Mouse (Mus musculus): ENCODE results near the gene Nudt3.

Nudt3 gene

DNA sequence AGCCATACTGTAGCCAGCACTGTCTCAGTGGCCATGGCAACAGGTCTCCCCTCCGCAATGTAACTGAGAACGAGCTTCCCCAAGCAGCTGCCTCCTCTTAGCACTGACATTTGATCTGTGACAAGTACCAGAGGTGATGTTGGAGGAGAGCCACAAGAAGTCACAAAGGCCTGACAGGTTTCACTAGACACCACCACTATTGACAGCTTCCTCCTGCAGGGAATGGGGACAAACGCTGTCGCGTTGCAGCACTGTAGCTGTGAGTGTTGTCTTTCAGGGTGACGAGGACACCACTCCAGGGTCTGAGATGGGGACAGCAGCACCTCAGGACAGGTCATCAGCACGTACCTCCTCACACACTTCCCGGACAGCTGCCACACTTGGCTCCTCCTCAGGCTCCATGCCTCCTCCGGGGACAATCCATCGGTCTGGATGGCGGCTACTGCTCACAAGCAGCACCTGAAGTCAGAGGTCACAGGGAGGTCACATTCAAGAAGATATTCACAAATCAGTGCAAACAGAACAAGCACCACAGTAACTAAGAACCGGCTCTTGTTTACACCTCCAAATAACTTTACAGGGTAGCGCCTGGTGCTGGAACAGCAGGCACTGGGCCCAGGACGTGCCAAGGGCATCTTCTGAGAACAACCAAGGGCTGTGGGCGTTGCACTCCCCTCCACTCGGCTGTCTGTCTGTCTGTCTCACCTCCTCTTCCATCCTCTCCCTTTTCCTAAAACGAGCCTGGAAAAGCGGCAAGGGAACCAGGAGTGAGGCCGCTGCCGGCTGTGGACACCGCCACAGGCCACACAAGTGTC, 26.7 kb downstream of the Nudt3 start:
- DNase-seq (ENCODE audit: low spot score) = no peak

DNA sequence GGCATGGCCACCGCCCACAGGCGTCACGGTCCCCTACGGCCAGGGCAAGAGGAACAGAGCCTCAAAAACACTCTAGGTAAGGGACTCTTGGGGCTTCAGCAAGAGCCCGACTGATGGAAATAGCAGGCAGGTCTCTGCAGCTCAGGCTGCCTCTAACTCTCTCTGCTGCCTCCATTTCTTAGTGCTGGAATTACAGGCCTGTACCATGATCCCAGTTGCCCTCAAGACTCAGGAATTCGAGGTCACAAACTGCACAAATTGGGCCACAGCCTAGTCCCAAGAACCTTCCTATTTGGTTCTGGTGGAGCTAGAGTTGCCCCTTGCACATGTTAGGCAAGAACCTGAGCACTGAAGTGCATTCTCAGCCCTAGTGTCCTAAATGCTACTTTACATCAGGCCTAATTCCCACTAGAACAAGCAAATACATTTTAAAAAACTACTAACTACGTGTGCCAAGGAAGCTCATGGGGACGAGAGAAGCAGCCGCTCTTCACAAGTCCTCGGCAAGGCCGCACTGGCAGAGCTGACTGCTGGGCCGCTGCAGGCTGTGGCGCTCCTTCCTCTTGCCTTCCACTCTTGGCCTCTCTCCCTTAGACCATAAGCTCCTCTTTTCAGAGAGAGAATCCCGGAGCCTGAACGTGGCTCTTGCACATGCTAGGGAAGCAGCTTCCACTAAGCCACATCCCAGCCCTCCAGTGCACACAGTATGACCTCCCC, 27.5 kb downstream of the Nudt3 start:
- no peak for DNase-seq (ENCODE audit: low spot score)

DNA sequence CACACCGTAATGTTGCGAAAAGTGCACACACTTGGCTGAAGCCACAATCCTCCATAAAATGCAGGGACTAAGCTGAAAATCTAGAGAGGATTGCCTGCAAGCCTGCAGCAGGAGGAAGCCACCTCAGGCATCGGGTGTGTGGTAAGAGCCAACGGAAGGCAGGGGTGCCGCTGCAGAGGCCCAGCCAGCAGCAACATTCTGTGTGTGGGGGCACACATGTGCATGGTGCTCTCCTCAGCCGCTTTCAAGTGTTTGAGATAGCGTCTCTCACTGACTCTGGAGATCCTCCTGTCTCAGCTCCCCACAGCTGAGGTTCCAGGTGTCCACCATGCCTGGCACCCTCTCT, 30.8 kb downstream of the Nudt3 start:
- DNase-seq (ENCODE audit: low spot score) = no peak

DNA sequence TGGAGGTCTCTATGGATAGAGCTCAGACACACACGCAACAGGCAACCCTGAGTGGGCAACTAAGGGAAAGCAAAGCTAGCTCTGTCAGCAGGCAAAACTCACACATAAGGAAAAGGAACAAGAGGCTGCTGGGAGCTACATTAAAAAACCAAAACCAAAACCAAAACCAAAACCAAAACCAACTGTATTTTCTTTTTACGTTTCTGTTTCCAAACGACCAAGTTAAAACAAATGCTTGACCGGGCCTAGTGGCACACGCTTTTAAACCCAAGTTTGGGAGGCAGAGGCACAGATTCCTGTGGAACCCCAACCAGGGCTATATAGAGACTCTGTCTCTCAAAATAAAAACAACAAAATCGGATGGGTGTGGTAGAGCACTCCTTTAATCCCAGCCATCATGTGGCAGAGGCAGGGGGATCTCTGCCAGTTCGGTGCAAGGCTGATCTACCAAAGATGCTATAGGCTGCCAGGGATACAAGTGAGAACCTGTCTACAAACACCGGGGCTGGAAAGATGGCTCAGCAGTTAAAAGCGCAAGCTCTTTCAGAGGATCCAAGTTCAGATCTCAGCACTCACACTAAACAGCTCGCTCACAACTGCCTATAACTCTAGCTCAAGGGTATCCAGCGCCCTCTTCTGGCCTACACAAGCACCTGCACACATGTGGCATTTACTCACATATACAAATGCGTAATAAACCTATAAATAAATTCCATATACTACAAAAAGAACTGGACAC, 31.3 kb downstream of the Nudt3 start:
- DNase-seq (ENCODE audit: low spot score) = peak; percentile 38

DNA sequence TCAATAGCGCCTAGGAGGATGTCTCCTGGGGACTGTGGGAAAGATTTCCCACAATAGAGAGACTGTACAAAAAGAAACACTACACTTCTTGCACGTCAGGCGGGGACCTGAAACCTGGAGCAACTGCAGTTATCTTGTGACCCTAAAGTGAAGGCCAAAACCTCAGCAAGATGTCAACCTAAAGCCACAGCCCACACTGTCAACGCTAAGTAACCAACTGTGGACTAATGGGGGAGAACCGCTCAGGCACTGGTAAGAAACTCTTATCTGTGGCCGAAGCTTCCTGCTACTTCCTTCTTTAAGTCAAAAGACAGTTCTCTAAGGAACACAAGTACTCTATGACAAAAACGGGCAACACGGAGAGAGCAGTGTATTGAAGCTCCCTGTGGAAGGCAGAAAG, 35.1 kb downstream of the Nudt3 start:
- no peak for DNase-seq (ENCODE audit: low spot score)

DNA sequence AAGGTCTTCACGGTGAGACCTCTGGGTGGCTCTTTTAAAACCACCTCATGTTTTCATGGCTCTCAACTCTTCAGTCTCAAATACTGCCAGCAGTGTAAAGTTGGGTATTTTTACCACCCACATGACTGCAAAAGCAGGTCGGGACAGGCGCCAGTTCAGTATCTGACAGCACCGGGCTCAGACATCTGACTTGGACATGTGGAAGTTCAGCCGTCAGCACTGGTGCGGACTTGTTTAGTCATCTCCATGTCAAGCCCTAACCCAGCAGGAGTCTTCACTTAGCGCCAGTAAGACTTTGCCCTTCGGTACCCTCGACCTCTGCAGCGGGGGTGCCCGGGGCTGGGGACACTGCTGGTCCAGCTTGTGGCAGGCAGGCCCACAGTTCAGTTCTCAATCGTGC, 36.0 kb downstream of the Nudt3 start:
- DNase-seq (ENCODE audit: low spot score) = no peak

DNA sequence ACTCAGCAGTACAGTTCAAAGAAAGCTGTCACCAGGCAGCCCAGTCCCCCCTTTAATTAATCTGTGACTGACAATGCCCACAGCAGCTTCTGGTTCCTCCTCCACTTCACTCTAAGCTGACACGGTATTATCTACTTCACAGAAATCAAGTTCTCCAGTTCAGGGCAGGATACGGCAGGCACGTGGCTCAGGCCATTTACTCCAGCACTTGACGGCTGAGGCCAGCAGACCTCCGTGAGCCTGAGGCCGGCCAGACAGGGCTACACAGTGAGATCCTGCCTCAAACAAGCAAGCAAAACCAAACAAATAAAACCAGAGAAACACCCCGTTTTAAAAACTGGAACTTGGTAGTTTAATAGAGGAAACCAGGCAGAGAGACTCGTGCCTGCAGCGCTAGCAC, 36.6 kb downstream of the Nudt3 start:
- no peak for DNase-seq (ENCODE audit: low spot score)

DNA sequence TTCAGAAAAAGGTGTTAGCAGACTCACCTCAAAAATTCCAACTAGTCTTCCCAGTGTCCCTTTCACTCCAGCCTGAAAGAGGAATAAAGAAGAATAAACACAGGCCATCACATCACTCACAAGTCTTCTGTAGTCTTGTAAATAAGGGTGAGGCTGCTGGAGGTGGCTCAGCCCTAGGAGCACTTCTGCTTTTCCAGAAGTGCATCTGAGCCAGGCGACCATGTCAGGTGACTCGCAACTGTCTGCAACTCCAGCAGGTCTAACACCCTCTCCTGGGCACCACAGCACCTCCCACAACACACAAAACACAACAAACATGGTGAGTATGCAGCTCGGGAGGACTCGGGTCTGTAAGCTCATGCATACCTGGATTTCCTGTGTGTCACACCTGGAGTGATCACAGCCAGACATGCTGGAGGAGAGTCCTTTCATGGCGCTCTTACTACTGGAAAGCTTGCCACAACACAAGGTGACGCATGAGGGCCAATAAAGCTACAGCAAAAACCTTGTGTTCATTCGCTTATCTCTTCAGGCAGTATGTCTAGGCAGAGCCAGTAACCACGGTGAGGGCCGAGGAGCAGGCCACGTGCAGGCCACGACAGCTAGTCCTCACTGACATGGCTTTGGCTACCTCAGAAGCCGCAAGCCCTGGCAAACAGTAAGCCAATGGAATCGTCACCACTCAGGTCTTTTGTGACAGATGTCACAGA, 40.0 kb downstream of the Nudt3 start:
- no peak for DNase-seq (ENCODE audit: low spot score)

DNA sequence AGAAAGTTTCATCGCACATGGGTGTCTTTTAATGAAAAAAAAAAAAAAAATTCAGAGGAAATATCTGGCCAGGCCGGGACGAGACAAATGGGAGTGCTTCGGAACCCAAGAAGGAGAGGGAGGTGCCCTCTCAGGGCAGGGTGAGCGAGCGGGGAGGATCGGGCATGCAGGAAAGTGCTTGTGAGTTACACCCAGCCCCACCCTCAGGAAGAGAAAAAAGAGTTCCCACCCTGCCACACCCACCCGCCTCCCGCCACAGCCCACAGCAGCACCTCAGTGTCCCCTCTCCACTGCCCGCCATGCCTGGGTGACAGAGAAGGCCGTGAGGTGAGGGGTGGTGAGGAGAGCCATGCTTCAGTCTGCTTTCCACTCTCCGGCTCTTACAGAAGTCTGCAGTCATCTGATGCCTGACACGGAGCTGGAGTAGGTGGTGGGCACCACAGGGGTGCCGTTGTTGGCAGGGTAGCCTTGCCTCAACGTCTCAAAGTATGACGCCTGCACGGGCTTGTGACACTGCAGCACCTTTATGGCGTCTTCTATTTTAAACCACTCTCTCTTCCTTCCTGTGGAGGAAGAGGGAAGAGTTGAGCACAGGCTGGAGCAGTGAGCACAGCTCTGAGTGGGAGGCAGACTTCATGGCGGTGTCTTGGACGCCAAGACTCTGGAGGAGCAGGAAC, 42.8 kb downstream of the Nudt3 start:
- DNase-seq (ENCODE audit: low spot score) = no peak

DNA sequence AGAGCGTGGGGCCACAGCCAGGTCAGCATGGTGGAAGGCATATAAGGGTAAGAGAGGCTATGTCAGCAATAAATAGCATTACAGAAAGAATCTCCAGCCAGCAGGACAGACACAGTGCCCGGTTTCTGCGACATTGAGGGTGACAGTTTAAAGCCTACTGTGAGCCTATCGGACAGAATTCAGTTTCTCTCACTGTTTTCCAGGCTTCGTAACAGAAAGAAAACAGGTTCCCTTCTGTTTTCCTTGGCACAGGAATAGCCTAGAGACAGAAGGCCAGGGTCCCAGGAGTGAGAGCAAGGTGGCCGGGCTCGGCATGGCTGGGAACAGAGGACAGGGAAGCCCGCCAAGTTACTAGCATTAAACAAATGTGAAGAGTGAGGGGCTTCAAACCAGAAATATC, 43.5 kb downstream of the Nudt3 start:
- no peak for DNase-seq (ENCODE audit: low spot score)

DNA sequence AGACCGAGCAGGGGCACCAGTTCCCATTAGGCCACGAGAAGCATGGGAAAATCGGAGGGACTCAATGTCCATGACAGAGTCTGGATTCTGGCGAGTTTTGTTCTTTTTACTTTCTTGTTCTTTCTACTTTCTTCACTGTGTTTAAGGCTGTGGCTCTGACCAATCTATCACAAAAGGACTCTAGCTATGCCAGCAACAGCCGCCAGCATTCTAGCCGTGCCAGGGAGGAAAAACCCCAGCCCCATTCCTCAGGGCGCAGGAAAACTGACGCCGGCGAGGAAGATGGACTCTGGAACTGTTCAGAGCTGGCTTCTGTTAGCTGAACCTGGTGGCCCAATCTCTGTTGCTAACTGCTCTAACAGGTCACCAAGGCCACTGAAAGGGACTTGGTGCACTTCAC, 44.8 kb downstream of the Nudt3 start:
- no peak for DNase-seq (ENCODE audit: low spot score)

DNA sequence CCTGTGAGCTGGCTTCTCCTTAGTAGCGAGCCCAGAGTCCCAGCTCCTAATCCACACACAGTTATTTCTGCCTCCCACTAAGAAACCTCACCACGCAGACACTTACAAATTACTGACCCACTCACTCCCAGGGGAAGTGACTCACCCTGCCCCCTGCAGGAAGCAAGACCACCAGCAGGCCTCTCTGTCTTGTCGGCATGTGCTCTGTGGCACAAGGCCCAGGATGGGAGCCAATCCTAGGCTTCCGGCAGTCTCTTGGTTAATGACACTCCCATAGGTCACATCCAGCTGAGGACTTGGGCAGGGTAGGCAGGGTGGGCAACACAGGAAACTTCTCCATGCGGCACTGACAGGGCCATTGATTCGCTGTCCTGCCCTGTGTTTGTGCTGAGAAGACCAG, 45.8 kb downstream of the Nudt3 start:
- no peak for DNase-seq (ENCODE audit: low spot score)

DNA sequence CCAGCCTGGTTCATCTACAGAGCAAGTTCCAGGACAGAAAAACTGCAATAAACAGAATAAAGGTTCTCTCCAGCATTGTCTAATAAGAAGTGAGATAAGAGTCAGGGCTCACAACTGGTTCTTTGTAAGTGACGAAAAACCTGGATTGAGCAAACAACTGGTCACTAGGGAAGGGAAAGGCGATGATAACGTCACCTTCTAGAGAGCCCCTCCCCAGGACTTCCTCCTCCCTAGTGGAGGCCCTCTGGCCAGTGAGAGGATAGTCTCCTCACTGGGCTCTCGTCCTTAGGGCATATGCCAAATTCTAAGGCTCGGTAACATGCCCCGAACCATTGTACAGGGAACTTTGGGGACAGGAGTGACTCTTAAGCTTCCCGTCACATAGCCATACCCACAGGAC, 47.2 kb downstream of the Nudt3 start:
- DNase-seq (ENCODE audit: low spot score) = no peak

DNA sequence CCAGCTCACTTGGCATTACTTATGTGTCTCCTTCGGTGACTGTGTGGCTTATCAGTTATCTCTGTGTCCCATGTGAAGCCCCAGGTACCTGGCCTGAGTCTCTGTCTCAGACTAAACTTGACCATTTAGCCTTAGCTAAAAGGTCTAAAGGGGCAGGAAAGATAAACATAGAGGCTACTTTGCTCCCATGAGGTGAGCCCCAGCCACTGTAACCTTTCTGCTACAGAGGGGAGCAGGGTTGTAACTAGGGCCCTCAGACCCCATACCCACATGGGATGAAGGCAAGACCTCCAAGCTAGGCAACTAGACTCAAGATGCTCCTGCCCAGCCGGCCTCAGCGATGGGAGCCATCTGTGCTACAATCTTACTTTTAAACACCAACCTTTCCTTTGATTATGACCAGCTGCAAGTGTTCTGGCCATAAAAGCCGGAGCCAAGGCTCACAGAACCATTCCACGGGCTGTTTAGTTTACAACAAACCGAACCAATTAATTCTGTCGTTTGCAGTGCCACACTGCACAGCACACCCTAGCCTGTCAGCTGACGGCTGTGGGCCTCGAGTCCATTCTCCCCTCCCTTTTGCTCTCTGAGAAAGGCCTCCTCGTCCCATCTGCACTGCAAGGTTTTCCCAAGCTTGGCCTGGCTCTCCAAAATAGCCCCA, 48.0 kb downstream of the Nudt3 start:
- DNase-seq (ENCODE audit: low spot score) = no peak

DNA sequence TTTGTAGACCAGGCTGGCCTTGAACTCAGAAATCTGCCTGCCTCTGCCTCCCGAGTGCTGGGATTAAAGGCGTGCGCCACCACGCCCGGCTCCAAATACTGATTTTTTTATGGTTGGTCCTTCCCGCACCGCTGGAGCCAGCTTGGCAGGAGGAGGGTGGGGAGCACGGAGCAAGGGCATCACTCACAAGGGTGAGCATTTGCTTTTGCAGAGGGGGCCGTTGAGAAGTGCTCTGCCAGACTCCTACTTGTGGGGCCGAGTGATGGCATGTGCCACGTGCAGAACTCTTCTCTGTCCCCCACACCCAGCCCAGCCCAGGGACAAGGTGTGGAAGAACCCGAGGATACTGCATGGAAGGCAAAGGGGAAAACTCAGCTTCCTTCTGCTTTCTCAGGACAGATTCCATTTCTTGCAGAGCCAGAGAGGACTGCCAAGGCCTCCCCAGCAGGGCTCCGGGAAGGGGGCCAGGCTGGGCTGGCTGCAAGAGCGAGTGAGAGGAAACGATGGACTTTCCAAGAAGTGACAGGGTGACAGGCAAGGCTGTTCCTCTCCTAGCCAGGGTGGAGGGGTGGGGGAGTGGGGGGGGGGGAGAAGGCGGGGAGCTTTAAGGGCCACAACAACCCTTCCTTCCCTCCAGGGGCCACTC, 48.7 kb downstream of the Nudt3 start:
- DNase-seq (ENCODE audit: low spot score) = no peak

DNA sequence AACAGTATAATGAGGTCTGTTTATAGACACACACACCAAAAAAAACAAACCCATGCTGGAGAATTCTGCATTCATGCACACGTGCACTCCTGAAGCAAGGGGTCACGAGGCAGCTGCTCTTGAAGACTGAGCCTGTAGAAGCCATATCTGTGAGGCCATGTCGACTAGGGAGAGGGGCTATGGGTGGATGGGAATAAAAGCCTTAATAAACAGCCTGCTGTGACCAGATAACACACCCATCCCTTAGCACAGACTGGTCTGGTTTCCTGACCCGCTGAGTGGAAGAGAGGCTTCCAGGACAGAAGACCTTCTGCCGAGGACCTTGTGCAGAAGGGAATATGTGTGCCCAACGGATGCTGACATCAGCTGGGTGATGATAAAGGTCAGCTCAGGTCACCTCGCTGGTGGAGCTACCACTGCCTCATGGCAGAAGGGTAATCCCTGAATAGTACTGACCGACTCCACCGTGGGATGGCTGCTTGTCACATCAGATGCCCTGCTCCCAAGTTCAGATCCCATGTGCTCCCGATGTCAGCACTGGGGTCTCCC, 49.4 kb downstream of the Nudt3 start:
- DNase-seq (ENCODE audit: low spot score) = no peak

DNA sequence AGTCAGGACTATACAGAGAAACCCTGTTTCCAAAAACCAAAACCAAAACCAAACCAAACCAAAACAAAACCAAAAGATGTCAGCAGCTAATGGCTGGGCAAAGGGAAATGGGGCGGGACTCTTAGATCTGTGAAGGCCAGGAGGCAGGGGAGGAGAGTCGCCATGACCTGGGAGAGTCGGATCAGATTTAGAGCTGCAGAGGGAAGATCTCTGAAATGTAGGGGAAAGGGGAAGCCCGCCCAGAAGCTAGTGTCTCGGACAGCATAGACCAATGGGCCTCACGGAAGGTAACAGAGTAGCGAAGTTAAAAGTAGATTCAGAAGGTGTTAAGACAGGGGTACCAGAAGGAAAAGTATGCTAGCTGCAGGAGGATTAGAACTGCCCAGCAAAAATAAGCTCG, 52.0 kb downstream of the Nudt3 start:
- no peak for DNase-seq (ENCODE audit: low spot score)

DNA sequence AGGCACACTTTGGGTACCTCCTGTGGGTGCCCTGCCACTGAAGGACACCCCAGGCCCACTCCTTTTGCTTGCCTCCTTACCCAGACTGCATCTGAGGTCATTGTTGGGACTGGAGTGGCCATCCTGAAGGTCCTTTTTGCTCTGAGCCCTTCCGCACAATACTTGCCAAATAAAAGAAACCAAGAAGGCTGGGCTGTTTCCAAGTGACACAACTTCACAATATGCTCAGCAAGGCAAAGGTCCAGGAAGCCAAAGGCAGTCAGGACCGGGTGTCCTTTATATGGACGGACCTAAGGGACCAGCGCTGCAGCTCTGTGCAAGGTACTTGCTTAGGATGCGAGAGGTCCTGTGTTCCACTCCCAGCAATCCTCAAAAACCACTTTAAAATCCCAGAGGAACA, 55.1 kb downstream of the Nudt3 start:
- DNase-seq (ENCODE audit: low spot score) = no peak

DNA sequence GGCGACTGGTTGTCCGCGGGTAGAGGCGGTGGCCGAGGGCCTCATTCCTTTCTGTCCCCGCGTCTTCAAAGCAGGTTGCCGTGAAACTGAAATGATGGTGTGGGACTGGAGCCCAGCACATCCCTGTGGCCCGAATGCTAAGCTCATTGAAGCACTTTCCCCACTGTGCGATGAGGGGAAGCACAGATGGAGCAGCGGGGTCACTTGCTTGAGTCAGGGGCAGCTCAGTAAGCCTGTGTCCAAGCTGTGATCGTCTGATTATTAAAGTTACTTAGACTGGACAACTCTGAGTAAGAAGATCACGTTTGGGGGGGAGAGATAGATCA, 57.4 kb downstream of the Nudt3 start:
- DNase-seq (ENCODE audit: low spot score) = no peak

DNA sequence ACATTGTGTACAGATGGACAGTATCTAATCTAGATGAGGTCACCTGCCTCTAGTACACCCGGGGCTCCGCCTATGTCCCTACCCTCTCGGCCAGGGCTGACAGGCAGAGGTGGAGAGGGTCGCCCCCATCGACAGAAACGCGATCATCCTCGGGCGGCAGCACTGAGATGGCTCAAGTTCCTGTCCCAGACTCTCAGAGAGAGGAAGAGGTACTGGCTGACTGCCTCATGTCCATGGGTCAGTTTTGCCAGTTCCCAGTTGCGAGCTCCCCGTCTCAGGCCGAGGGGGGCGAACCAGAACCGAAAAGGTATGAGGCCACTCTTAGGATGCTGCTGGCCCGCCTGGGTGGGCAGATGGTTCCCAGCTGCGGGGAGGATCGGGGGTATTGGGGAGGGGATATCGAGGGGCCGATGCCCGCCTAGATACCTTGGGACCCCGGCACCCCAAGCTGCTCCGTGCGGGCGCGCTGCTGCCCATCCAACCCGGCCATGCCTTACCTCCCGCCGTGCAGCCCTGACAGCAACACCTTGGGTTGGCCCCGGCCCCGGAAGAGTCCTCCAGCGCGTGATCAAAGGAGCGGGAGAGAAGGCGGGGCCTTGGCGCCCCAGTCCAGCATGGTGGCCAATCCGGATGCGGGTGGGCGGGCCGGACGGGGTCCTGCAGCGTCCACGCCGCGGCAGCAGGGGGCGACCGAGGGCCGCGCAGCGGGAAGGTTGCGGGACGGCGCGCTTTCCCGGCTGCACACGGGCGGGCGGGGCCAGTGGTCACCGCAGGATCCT, 57.9 kb downstream of the Nudt3 start, which contains the start of gene AI413582:
AI413582 (minus strand) TSS at position 594 of the 779 bp plus-strand sequence.
- peak; percentile 95 for DNase-seq (ENCODE audit: low spot score)

Measured in T-cell, adult 2 months (primary cell).